Mouse (Mus musculus) lung, embryonic 16.5 days (tissue): ENCODE results near the gene Ehmt1. TPM values are rescaled to one million over a fixed set of nuclear protein-coding genes. Genes with fewer than 3 reads are reported as not detected.

Experiments used
- ATAC-seq: fragments of 200-750 bp; cut with Nextera tagmentation; 2 replicates; pipeline ENCODE4 v1.8.0; 2017; ENCODE audit warnings: low read depth, mild to moderate bottlenecking, moderate library complexity
- H3K27ac ChIP-seq: fragments of 300-500 bp; sonication (generic); 2 replicates; pipeline ENCODE4 v1.5.1; 2014; ENCODE audit warnings: mild to moderate bottlenecking, control low read depth, low read length
- H3K27me3 ChIP-seq: fragments of 300-500 bp; sonication (generic); 2 replicates; pipeline ENCODE4 v1.6.1; 2014; ENCODE audit warnings: low read depth, low read length, mixed read lengths; ENCODE audit not compliant: control insufficient read depth, insufficient read depth
- H3K36me3 ChIP-seq: fragments of 300-500 bp; sonication (generic); 2 replicates; pipeline ENCODE4 v1.6.1; 2014; ENCODE audit warnings: low read length; ENCODE audit not compliant: control insufficient read depth, insufficient read depth
- H3K4me1 ChIP-seq: fragments of 300-500 bp; sonication (generic); replicated peaks from 2 replicates; pipeline ENCODE4 v1.6.1; 2014; ENCODE audit warnings: low read length, mixed read lengths; ENCODE audit not compliant: control insufficient read depth, insufficient read depth
- H3K4me2 ChIP-seq: fragments of 300-500 bp; sonication (generic); 2 replicates; pipeline ENCODE4 v1.6.1; 2014; ENCODE audit warnings: low read depth, low read length, control low read depth
- H3K4me3 ChIP-seq: fragments of 300-500 bp; sonication (generic); 2 replicates; pipeline ENCODE4 v1.5.1; 2014; ENCODE audit warnings: mild to moderate bottlenecking, low read length, control low read depth
- H3K9ac ChIP-seq: fragments of 300-500 bp; sonication (generic); 2 replicates; pipeline ENCODE4 v1.6.1; 2014; ENCODE audit warnings: low read length, control low read depth
- H3K9me3 ChIP-seq: fragments of 300-500 bp; sonication (generic); 2 replicates; pipeline ENCODE4 v1.6.1; 2016; ENCODE audit warnings: low read length; ENCODE audit not compliant: control insufficient read depth
- whole genome bisulfite sequencing: fragments of 180-500 bp; shearing (Covaris S2); extraction: QIAGEN DNeasy Blood & Tissue Kit; methylation state at CpG from one replicate; pipeline ENCODE4 v1.1.7; 2014; 5-methylcytosine and 5-hydroxymethylcytosine counted together
- polyA plus RNA-seq: library from polyadenylated mRNA; unstranded; fragments of >200 nt; fragmentation: Nextera tagmentation; extraction: Ambion mirVana; gene quantifications from 2 replicates; pipeline ENCODE4 v1.2.1, GENCODE M21; 2015

Ehmt1 gene
- polyA plus RNA-seq, 1 experiment from 2014 or later: 73.6 TPM

DNA sequence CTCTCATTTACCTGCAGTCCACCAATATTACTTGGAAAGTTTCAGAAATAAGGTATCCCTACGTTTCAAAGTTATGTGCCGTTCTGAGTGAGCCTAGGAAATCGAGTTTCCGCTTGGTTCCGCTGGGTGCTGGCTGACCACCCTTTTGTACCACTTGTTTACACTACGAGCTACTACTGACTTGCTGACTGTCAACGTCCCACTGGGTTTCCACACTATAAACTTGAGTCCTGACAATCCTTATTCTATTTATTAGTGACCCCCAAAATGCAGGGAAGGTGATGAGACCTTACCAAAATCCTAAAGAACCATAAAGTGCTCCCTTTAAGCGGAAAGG, 393 bp upstream of the Ehmt1 start:
- Histone ChIP-seq H3K27ac (peak overlapping the region; percentile 47), H3K4me3 (peak overlapping the region; percentile 93), H3K27me3 (no peaks in the 10 kb centered on the region), H3K36me3 (no peaks in the 10 kb centered on the region; the same call in 1 of the 2 replicates), H3K9ac (peak overlapping the region; percentile 96), H3K4me2 (peak overlapping the region; percentile 62), H3K9me3 (no peaks in the 10 kb centered on the region), H3K4me1 (peaks cover 11% of the 10 kb centered on the region)
- 8% methylated on average over 8 of the region's 8 CpGs for WGBS
- ATAC-seq: peak; percentile 48

GRCm38 (mm10) chr2:24914762-24915161, 4.7 kb downstream of the Ehmt1 start:
- no peaks in the 10 kb centered on the region for H3K36me3 ChIP-seq
- H3K4me3 ChIP-seq: no peak overlapping the region
- no peak overlapping the region for H3K9ac ChIP-seq
- 91% methylated on average over 3 of the region's 3 CpGs for WGBS
- no peaks in the 10 kb centered on the region for H3K27me3 ChIP-seq
- no peak overlapping the region for H3K27ac ChIP-seq
- no peak overlapping the region for H3K4me2 ChIP-seq
- ATAC-seq: no peak
- H3K4me1 ChIP-seq: peaks cover 11% of the 10 kb centered on the region
- H3K9me3 ChIP-seq: no peaks in the 10 kb centered on the region

DNA sequence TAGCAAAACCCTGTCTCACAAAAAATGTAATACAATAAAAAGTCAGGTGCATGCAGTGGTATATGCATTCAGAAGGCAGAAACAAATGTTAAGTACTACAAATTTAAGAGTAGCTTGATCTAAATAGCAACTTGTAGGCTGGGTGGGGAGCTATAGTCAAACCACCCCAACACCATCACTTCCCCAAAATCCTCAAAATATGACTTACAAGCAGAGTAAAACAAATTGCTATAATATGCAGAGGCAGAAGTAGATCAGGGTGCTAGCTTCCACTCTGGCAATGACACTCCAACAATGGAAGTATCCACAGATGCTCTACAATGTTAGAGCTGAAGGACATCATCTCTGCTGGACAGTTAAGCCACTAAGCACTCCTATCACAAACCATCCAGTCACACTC, 6.8 kb downstream of the Ehmt1 start:
- no peak overlapping the region for H3K9ac ChIP-seq
- H3K9me3 ChIP-seq: no peaks in the 10 kb centered on the region
- peaks cover 5% of the 10 kb centered on the region; the same call in 1 of the 2 replicates for H3K4me1 ChIP-seq
- no peaks in the 10 kb centered on the region for H3K36me3 ChIP-seq
- H3K27me3 ChIP-seq: no peaks in the 10 kb centered on the region
- no peak overlapping the region for H3K4me3 ChIP-seq
- ATAC-seq: no peak
- H3K27ac ChIP-seq: no peak overlapping the region
- H3K4me2 ChIP-seq: no peak overlapping the region

DNA sequence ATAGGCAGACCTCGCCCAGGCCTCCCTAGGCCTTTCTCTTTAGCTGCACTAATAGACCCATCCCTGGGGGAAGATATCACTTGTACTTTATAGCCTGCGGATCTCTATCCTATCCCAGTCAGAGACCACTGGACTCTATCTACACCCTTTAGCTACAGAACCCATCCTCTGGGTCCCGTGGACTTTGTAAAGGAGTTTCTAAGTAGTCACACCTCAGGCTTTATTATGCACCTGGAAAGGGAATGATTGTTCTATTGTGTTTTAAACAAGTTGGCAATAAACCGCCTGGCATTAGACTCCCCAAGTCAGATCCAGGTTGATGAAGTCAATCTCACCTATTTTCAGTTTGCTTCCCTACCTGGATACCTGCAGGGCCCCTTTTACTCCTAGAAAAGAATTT, 7.2 kb downstream of the Ehmt1 start:
- Histone ChIP-seq H3K4me3 (no peak overlapping the region), H3K4me1 (peaks cover 1% of the 10 kb centered on the region; the same call in 1 of the 2 replicates), H3K36me3 (no peaks in the 10 kb centered on the region), H3K9ac (no peak overlapping the region), H3K27me3 (no peaks in the 10 kb centered on the region), H3K9me3 (no peaks in the 10 kb centered on the region), H3K27ac (no peak overlapping the region), H3K4me2 (no peak overlapping the region)
- WGBS: 91% methylated on average over 4 of the region's 4 CpGs
- ATAC-seq: no peak

DNA sequence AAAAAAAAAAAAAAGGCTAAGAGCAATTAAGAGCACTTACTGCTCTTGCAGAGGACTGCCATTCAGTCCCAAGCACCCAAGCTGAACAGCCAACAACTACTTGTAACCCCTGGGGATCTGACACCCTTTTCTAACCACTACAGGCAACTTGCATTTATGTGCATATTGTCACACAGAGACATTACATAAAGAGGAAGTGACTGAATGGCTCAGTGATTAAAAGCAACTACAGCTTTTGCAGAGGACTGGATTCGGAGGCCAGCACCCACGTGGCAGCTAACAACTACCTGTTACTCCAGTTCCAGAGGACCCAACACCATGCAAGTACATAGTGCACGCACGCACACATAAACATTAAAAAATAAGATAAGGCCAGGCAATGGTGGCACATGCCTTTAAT, 8.9 kb downstream of the Ehmt1 start:
- Histone ChIP-seq H3K9me3 (no peaks in the 10 kb centered on the region), H3K27ac (no peak overlapping the region), H3K4me3 (no peak overlapping the region), H3K36me3 (no peaks in the 10 kb centered on the region), H3K27me3 (no peaks in the 10 kb centered on the region), H3K4me1 (peaks cover 5% of the 10 kb centered on the region; the same call in 1 of the 2 replicates), H3K4me2 (no peak overlapping the region), H3K9ac (no peak overlapping the region)
- WGBS: 91% methylated on average over 4 of the region's 4 CpGs
- no peak for ATAC-seq

- ATAC-seq: no peak
- no peak overlapping the region for H3K27ac ChIP-seq
- H3K36me3 ChIP-seq: no peaks in the 10 kb centered on the region
Observed at GRCm38 (mm10) chr2:24905653-24906155, 13.7 kb downstream of the Ehmt1 start.

GRCm38 (mm10) chr2:24904823-24905652, 14.4 kb downstream of the Ehmt1 start:
- ATAC-seq: no peak
- no peaks in the 10 kb centered on the region for H3K27me3 ChIP-seq
- no peak overlapping the region for H3K27ac ChIP-seq
- 84% methylated on average over 11 of the region's 11 CpGs for WGBS
- no peak overlapping the region for H3K4me3 ChIP-seq
- no peak overlapping the region for H3K4me2 ChIP-seq
- no peaks in the 10 kb centered on the region for H3K9me3 ChIP-seq
- H3K36me3 ChIP-seq: no peaks in the 10 kb centered on the region
- H3K9ac ChIP-seq: no peak overlapping the region
- peaks cover 10% of the 10 kb centered on the region; the same call in 1 of the 2 replicates for H3K4me1 ChIP-seq

More at GRCm38 (mm10) chr2:24905653-24906155, 13.7 kb downstream of the Ehmt1 start:
- Histone ChIP-seq H3K4me1 (peaks cover 10% of the 10 kb centered on the region; the same call in 1 of the 2 replicates), H3K27me3 (no peaks in the 10 kb centered on the region), H3K9me3 (no peaks in the 10 kb centered on the region), H3K4me3 (no peak overlapping the region), H3K4me2 (no peak overlapping the region), H3K9ac (no peak overlapping the region)
- WGBS: 23% methylated on average over 2 of the region's 2 CpGs

DNA sequence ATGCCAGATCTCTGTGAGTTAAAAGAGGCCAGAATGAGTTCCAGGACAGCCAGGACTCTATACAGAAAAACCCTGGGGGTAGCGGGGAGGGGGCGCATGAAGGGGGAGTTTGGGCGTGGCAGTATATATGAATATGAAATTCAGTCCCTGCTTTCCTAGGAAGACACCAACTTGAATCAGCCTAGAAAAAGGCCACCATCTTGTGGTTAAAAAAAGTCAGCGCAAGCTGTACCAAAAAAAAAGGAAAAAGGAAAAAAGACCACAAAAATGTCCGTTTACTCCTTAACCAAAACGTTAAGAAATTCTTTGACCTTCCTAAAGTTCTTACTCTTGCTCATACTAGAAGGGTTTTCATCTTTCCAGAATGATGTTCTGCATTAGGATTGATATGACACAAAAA, 16.4 kb downstream of the Ehmt1 start:
- Histone ChIP-seq H3K9me3 (no peaks in the 10 kb centered on the region), H3K27me3 (no peaks in the 10 kb centered on the region), H3K4me3 (no peak overlapping the region), H3K36me3 (no peaks in the 10 kb centered on the region), H3K9ac (no peak overlapping the region), H3K27ac (no peak overlapping the region), H3K4me1 (peaks cover 10% of the 10 kb centered on the region; the same call in 1 of the 2 replicates), H3K4me2 (no peak overlapping the region)
- WGBS: 74% methylated on average over 6 of the region's 6 CpGs
- ATAC-seq: no peak

GRCm38 (mm10) chr2:24901055-24901454, 18.4 kb downstream of the Ehmt1 start:
- Histone ChIP-seq H3K36me3 (no peaks in the 10 kb centered on the region), H3K4me1 (peaks cover 5% of the 10 kb centered on the region; the same call in 1 of the 2 replicates), H3K4me2 (no peak overlapping the region), H3K4me3 (no peak overlapping the region), H3K9me3 (no peaks in the 10 kb centered on the region), H3K9ac (no peak overlapping the region), H3K27ac (no peak overlapping the region), H3K27me3 (no peaks in the 10 kb centered on the region)
- WGBS: 40% methylated on average over 5 of the region's 5 CpGs
- ATAC-seq: no peak
